Mouse (Mus musculus) bone marrow macrophage, adult 2 months (primary cell): ENCODE data around the gene Dirc2.

Experiments used
- CTCF ChIP-seq: IDR thresholded peaks from 2 replicates; pipeline ENCODE4 v1.5.1; 2012; ENCODE audit warnings: low read depth, mild to moderate bottlenecking, low read length, moderate library complexity
- POLR2A ChIP-seq: IDR thresholded peaks from 2 replicates; pipeline ENCODE4 v1.6.1; 2012; ENCODE audit warnings: mild to moderate bottlenecking, low read depth, low read length, borderline replicate concordance

DNA sequence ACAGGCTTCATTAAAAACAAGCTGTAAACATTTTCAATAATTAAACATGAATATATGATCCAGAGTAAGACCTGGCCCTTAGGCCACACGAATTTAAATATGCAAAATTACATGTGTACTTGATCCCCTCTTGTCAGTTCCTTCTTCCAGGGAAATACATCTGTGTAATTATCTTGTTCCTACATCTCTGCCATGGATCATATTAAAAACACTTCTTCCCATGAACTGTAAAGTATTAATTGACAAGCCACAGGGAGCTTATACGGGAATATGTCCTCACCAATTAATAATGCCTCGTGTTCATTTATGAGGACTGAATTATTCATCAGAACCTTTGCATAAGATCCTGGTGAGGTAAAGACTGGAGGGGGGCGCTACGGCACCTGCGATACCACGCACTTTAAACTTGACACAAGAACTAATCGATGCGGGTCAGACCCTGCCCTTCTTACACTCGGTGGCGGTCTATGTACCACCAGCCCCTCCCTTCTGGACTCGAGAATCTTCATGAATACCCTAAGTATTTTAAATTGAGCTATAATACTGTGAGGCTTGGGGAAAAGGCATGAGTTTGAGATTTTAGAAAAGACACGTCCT, 74.8 kb downstream of the Dirc2 start:
- TF ChIP-seq CTCF: no peak
- no peak for TF ChIP-seq POLR2A
